Comparison of ENCODE assay signal across 23 mouse cellular contexts in genomic region chr17:36858181-36858580, GRCm38 (mm10). TPM values are rescaled to one million over a fixed set of nuclear protein-coding genes. Genes with fewer than 3 reads are reported as not detected.
"Had no signal": no experiment of that assay in that cellular context is flagged by ENCODE, and none has a peak within 500 bp of the region (broad histone marks: within the 10 kb centered on the region; RNA-seq: fewer than 3 reads in every experiment).

No protein-coding gene starts in this region.

- H3K9me3 ChIP-seq: neural tube, embryonic 13.5 days; neural tube, embryonic 15.5 days; stomach, embryonic 15.5 days had no signal

- H3K4me2 ChIP-seq: neural tube, embryonic 13.5 days; neural tube, embryonic 15.5 days; stomach, embryonic 15.5 days had no signal

- H3K4me3 ChIP-seq: neural tube, embryonic 13.5 days; neural tube, embryonic 15.5 days; stomach, embryonic 15.5 days had no signal

- DNase-seq: retina, postnatal 1 day; right cerebral cortex, adult 18-20 months; right cerebral cortex, postnatal 14 days; right cerebral cortex, postnatal 25 days; right cerebral cortex, postnatal 4 days; spleen, adult 18-20 months; thymus, adult 18-20 months; thymus, adult 2 months; thymus, postnatal 14 days; thymus, postnatal 25 days; thymus, postnatal 36 days; thymus, postnatal 4 days had no signal

- H3K27ac ChIP-seq: neural tube, embryonic 13.5 days; neural tube, embryonic 15.5 days; stomach, embryonic 15.5 days; stomach, postnatal 0 days had no signal

- H3K4me1 ChIP-seq: neural tube, embryonic 13.5 days; neural tube, embryonic 15.5 days; stomach, embryonic 15.5 days had no signal

- H3K27me3 ChIP-seq: neural tube, embryonic 13.5 days; neural tube, embryonic 15.5 days; stomach, embryonic 15.5 days had no signal

- H3K9ac ChIP-seq: neural tube, embryonic 13.5 days; neural tube, embryonic 15.5 days; stomach, embryonic 15.5 days had no signal

RNA-seq across cellular contexts. Expression of gene Trim15, which starts 8.8 kb away (rescaled TPM):
- total RNA-seq: neutrophil, adult 5-6 weeks had no signal
- polyA plus RNA-seq: testis, adult 2 months; urinary bladder, adult 2 months had no signal

RNA-seq across cellular contexts. Expression of gene Trim10, which starts 11.2 kb away (rescaled TPM):
- polyA plus RNA-seq: small intestine, adult 2 months; testis, adult 2 months; thymus, adult 2 months had no signal

RNA-seq across cellular contexts. Expression of gene Trim40, which starts 31.7 kb away (rescaled TPM):
- total RNA-seq: neutrophil, adult 5-6 weeks had no signal
- polyA plus RNA-seq: neural tube, embryonic 13.5 days; neural tube, embryonic 14.5 days; neural tube, embryonic 15.5 days; stomach, embryonic 14.5 days; testis, adult 2 months had no signal

RNA-seq across cellular contexts. Expression of gene Trim31, which starts 39.7 kb away (rescaled TPM):
- total RNA-seq: neutrophil, adult 5-6 weeks had no signal
- polyA plus RNA-seq: neural tube, embryonic 13.5 days; neural tube, embryonic 14.5 days; neural tube, embryonic 15.5 days; spleen, adult 2 months; testis, adult 2 months; urinary bladder, adult 2 months had no signal
